Mouse (Mus musculus) hindbrain, embryonic 16.5 days (tissue): ENCODE results near the gene Nt5c2. TPM values are rescaled to one million over a fixed set of nuclear protein-coding genes. Genes with fewer than 3 reads are reported as not detected.

Experiments
- ATAC-seq: fragments of 200-750 bp; cut with Nextera tagmentation; 2 replicates; pipeline ENCODE4 v1.8.0; 2017; ENCODE audit warnings: moderate TSS enrichment, moderate library complexity
- H3K27ac ChIP-seq: fragments of 300-500 bp; sonication (generic); 2 replicates; pipeline ENCODE4 v1.5.1; 2014; ENCODE audit warnings: low read depth, mild to moderate bottlenecking, control low read depth, low read length, moderate library complexity
- H3K27me3 ChIP-seq: fragments of 300-500 bp; sonication (generic); replicated peaks from 2 replicates; pipeline ENCODE4 v1.6.1; 2014; ENCODE audit warnings: low read length; ENCODE audit not compliant: control insufficient read depth, insufficient read depth
- H3K36me3 ChIP-seq: fragments of 300-500 bp; sonication (generic); 2 replicates; pipeline ENCODE4 v1.6.1; 2014; ENCODE audit warnings: mild to moderate bottlenecking, low read length, moderate library complexity, mixed read lengths; ENCODE audit not compliant: control insufficient read depth, insufficient read depth
- H3K4me1 ChIP-seq: fragments of 300-500 bp; sonication (generic); 2 replicates; pipeline ENCODE4 v1.6.1; 2014; ENCODE audit warnings: low read depth, low read length; ENCODE audit not compliant: control insufficient read depth, insufficient read depth
- H3K4me2 ChIP-seq: fragments of 300-500 bp; sonication (generic); 2 replicates; pipeline ENCODE4 v1.6.1; 2014; ENCODE audit warnings: mild to moderate bottlenecking, low read length, control low read depth, moderate library complexity
- H3K4me3 ChIP-seq: fragments of 300-500 bp; sonication (generic); 2 replicates; pipeline ENCODE4 v1.5.1; 2014; ENCODE audit warnings: mild to moderate bottlenecking, low read length, control low read depth, moderate library complexity
- H3K9ac ChIP-seq: fragments of 300-500 bp; sonication (generic); 2 replicates; pipeline ENCODE4 v1.6.1; 2014; ENCODE audit warnings: low read depth, mild to moderate bottlenecking, control low read depth, low read length, moderate library complexity
- H3K9me3 ChIP-seq: fragments of 300-500 bp; sonication (generic); 2 replicates; pipeline ENCODE4 v1.6.1; 2014; ENCODE audit warnings: mild to moderate bottlenecking, low read length, moderate library complexity; ENCODE audit not compliant: control insufficient read depth
- WGBS: fragments of 180-500 bp; shearing (Covaris S2); extraction: QIAGEN DNeasy Blood & Tissue Kit; methylation state at CpG from one replicate; pipeline ENCODE4 v1.1.7; 2014; 5-methylcytosine and 5-hydroxymethylcytosine counted together
- polyA plus RNA-seq: library from polyadenylated mRNA; unstranded; fragments of >200 nt; fragmentation: Nextera tagmentation; extraction: Ambion mirVana; gene quantifications from 2 replicates; pipeline ENCODE4 v1.2.1, GENCODE M21; 2015

Gene Nt5c2
- polyA plus RNA-seq, 1 experiment from 2014 or later: 77.6 TPM

- WGBS: 71% methylated on average over 2 of the region's 2 CpGs
- no peak overlapping the region for H3K4me2 ChIP-seq
- no peak for ATAC-seq
Observed at GRCm38 (mm10) chr19:46976743-46977142, 38.2 kb downstream of the Nt5c2 start.

GRCm38 (mm10) chr19:46975997-46976396 is 39.0 kb downstream of the Nt5c2 start:
- WGBS: 91% methylated on average over 8 of the region's 8 CpGs
- Histone ChIP-seq H3K4me1 (peaks cover 16% of the 10 kb centered on the region), H3K4me2 (no peak overlapping the region), H3K27ac (no peak overlapping the region), H3K9ac (no peak overlapping the region), H3K27me3 (no peaks in the 10 kb centered on the region), H3K36me3 (no peaks in the 10 kb centered on the region), H3K9me3 (no peaks in the 10 kb centered on the region), H3K4me3 (no peak overlapping the region)
- ATAC-seq: no peak

More at GRCm38 (mm10) chr19:46976743-46977142, 38.2 kb downstream of the Nt5c2 start:
- no peaks in the 10 kb centered on the region for H3K27me3 ChIP-seq
- H3K9ac ChIP-seq: no peak overlapping the region
- no peak overlapping the region for H3K27ac ChIP-seq
- H3K36me3 ChIP-seq: no peaks in the 10 kb centered on the region
- H3K4me3 ChIP-seq: no peak overlapping the region
- no peaks in the 10 kb centered on the region for H3K9me3 ChIP-seq
- peaks cover 8% of the 10 kb centered on the region for H3K4me1 ChIP-seq

GRCm38 (mm10) chr19:46975565-46975964 is 39.4 kb downstream of the Nt5c2 start:
- no peak for ATAC-seq
- 77% methylated on average over 4 of the region's 4 CpGs for WGBS

GRCm38 (mm10) chr19:46972159-46972558 is 42.8 kb downstream of the Nt5c2 start:
- 77% methylated on average over 3 of the region's 3 CpGs for WGBS
- Histone ChIP-seq H3K27me3 (no peaks in the 10 kb centered on the region), H3K4me1 (peaks cover 21% of the 10 kb centered on the region), H3K9me3 (no peaks in the 10 kb centered on the region), H3K9ac (no peak overlapping the region), H3K27ac (peak overlapping the region; percentile 80), H3K4me3 (no peak overlapping the region), H3K4me2 (no peak overlapping the region), H3K36me3 (no peaks in the 10 kb centered on the region)
- no peak for ATAC-seq

More at GRCm38 (mm10) chr19:46975565-46975964, 39.4 kb downstream of the Nt5c2 start:
- peaks cover 17% of the 10 kb centered on the region for H3K4me1 ChIP-seq
- no peaks in the 10 kb centered on the region for H3K36me3 ChIP-seq
- H3K4me2 ChIP-seq: no peak overlapping the region
- H3K27ac ChIP-seq: no peak overlapping the region
- no peak overlapping the region for H3K4me3 ChIP-seq
- no peaks in the 10 kb centered on the region for H3K9me3 ChIP-seq
- H3K27me3 ChIP-seq: no peaks in the 10 kb centered on the region
- H3K9ac ChIP-seq: no peak overlapping the region

- Histone ChIP-seq H3K4me1 (peaks cover 21% of the 10 kb centered on the region), H3K36me3 (no peaks in the 10 kb centered on the region), H3K9ac (peak overlapping the region; percentile 47; the same call in 1 of the 2 replicates), H3K27ac (peak overlapping the region; percentile 80), H3K4me2 (no peak overlapping the region), H3K9me3 (no peaks in the 10 kb centered on the region), H3K27me3 (no peaks in the 10 kb centered on the region), H3K4me3 (no peak overlapping the region)
- 40% methylated on average over 9 of the region's 9 CpGs for WGBS
- ATAC-seq: peak; percentile 59
Observed at GRCm38 (mm10) chr19:46971712-46972111, 43.2 kb downstream of the Nt5c2 start.

DNA sequence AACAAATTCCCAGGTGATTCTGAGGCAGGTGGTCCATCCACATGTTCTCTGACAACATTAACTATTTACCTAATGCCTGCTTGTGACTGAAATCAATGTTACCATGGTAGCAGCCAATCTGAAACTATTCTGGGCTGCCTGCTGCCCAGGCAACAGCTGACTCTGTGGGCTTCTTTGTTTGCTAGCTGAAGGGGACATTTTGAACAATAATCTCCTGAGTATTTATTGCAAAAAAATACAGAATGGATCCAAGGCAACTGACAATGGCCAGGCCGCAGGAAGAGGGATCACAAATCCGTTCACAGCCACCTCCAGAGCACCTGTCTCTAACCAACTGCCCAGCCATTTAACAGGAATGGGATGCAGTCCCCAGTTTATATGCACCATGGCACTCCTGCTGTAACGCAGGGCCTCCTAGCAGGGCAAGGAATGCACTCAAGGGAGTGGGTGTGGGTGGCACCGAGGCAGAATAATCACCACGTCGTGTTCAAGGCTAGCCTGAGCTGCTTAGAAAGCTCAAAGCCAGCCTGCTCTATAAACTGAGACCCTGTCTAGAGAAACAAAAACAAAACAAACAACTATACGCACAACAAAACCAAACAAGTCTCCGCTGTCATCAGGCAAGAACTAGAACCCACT is 43.8 kb downstream of the Nt5c2 start:
- Histone ChIP-seq H3K4me1 (peaks cover 21% of the 10 kb centered on the region), H3K4me2 (peak overlapping the region; percentile 20; the same call in 1 of the 2 replicates), H3K36me3 (no peaks in the 10 kb centered on the region), H3K4me3 (no peak overlapping the region), H3K27me3 (no peaks in the 10 kb centered on the region), H3K27ac (peak overlapping the region; percentile 80), H3K9ac (peak overlapping the region; percentile 47; the same call in 1 of the 2 replicates), H3K9me3 (no peaks in the 10 kb centered on the region)
- 20% methylated on average over 8 of the region's 8 CpGs for WGBS
- peak; percentile 60 for ATAC-seq

DNA sequence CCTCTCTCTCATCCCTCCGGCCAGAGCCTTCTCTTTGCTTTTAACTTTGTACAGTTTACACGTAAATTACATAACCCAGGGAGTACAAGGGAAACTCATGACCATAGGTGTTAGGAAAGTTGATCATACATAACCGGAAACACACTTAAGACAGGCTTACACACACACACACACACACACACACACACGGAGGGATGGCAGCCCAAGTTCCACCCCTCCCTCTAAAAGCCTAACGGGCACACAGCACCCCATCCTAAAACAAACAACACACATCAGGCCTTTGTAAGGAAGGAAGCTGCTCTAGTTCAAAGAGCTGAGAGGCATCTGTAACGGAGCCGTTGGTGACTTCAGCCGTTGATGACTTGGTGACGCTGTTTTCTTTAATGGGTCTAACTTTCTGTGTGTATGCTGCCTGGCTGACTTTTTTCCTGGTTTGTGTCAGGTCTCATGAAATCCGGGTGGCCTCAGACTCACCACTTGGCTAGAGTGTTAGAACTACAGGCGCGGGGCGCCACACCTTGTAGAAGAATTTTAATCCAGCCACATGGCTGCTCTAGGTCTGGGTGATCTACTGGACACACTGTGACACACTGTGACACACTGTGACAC is 44.7 kb downstream of the Nt5c2 start:
- Histone ChIP-seq H3K36me3 (no peaks in the 10 kb centered on the region), H3K4me1 (peaks cover 21% of the 10 kb centered on the region), H3K4me2 (no peak overlapping the region), H3K9me3 (no peaks in the 10 kb centered on the region), H3K9ac (no peak overlapping the region), H3K27ac (no peak overlapping the region), H3K4me3 (no peak overlapping the region), H3K27me3 (no peaks in the 10 kb centered on the region)
- WGBS: 68% methylated on average over 13 of the region's 13 CpGs
- ATAC-seq: no peak

GRCm38 (mm10) chr19:46969286-46969985 is 45.5 kb downstream of the Nt5c2 start:
- no peaks in the 10 kb centered on the region for H3K27me3 ChIP-seq
- no peak overlapping the region for H3K4me3 ChIP-seq
- peaks cover 21% of the 10 kb centered on the region for H3K4me1 ChIP-seq
- H3K9me3 ChIP-seq: no peaks in the 10 kb centered on the region
- no peak overlapping the region for H3K27ac ChIP-seq
- H3K4me2 ChIP-seq: no peak overlapping the region
- no peak overlapping the region for H3K9ac ChIP-seq
- WGBS: 77% methylated on average over 22 of the region's 22 CpGs
- no peak for ATAC-seq
- H3K36me3 ChIP-seq: no peaks in the 10 kb centered on the region

DNA sequence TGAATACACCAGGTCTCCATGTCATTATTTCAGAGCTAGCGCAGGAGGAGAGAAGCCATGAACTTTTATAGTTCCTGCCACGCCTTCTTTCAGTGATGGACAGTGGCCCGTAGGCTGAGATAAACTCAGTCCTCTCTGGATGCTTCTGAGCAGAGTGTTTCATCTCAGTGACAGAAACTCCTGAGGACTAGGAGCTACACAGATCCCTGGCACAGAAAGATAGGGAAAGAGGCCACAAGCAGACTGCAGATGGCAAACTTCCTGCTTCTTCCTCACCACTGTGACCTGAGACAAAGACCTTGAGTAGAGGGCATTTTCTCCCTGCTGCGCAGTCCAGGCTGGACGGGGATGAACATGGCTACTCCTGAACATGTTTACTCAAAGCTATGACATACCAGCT is 46.1 kb downstream of the Nt5c2 start:
- H3K9me3 ChIP-seq: no peaks in the 10 kb centered on the region
- peaks cover 21% of the 10 kb centered on the region for H3K4me1 ChIP-seq
- no peak for ATAC-seq
- H3K4me3 ChIP-seq: no peak overlapping the region
- 95% methylated on average over 5 of the region's 5 CpGs for WGBS
- no peak overlapping the region for H3K4me2 ChIP-seq
- H3K9ac ChIP-seq: no peak overlapping the region
- H3K36me3 ChIP-seq: no peaks in the 10 kb centered on the region
- no peaks in the 10 kb centered on the region for H3K27me3 ChIP-seq
- no peak overlapping the region for H3K27ac ChIP-seq
